Comparison of ENCODE assay signal across 8 mouse cellular contexts in the genomic region with DNA sequence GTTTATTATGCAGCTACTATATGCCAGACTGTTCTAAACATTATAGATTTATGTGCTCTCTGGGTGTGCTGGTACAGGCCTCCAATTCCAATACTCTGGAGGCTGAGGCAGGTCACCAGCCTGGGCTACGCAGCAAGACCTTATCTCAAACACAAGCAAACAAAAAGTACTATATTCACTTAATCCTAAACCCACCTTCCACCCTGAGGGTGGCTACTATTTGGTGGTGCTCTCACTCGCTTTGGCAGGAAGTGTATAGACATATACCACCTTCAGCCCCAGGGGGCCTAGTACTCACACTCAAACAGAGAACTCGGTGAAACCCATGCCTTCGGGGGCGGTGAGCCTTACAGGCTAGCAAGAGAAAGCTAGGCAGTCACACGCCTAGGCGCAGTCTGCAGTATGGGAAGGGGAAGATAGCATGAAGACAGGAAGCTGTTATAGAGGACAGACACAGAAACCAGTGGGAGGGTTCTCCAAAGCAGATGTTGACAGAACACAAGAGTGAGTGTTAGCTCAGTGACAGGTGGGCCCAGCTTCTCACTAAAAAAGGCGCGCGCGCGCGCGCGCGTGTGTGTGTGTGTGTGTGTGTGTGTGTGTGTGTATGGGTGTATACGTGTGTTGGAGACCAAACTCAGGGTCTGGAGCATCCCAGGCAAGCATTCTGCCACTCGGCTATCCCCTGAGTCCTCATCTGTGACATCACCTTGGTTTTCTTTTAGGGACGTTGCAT. TPM values are rescaled to one million over a fixed set of nuclear protein-coding genes. Genes with fewer than 3 reads are reported as not detected.
DNase-seq lines count a peak whose midpoint lies in the region; ATAC-seq and TF ChIP-seq lines count a peak whose summit lies in the region.

A gene (minus strand): TSS at position 346 of the 733 bp plus-strand sequence.

- ATAC-seq in kidney, embryonic 15.5 days (replicated peaks; ENCODE audit: low FRiP score): no peak
- ATAC-seq in hindbrain, embryonic 14.5 days (ENCODE audit: low FRiP score): no peak
- ATAC-seq in liver, embryonic 11.5 days (replicated peaks; ENCODE audit: low FRiP score): 0 out of 2 replicates have a peak, but pooled peaks have one; percentile 20
- ATAC-seq in neutrophil, adult 5-6 weeks (ENCODE audit: extremely low read depth, insufficient number of reproducible peaks, low FRiP score, poor library complexity, severe bottlenecking): peak; percentile 40; the same call in 1 of the 2 replicates

- H3K4me3 ChIP-seq in kidney, embryonic 15.5 days (replicated peaks): no peak within 1 kb of the TSS
- H3K4me3 ChIP-seq in hindbrain, embryonic 14.5 days (replicated peaks; ENCODE audit: low read length): no peak within 1 kb of the TSS
- no peak within 1 kb of the TSS for H3K4me3 ChIP-seq in liver, embryonic 11.5 days (ENCODE audit: low read depth, low read length)

- TF ChIP-seq POLR2A in brain, embryonic 14.5 days (IDR thresholded peaks at IDR 0.05; ENCODE audit: borderline replicate concordance, extremely low read depth, insufficient read depth, insufficient read length, poor library complexity, severe bottlenecking): no peak

- H3K27me3 ChIP-seq in kidney, embryonic 15.5 days: peaks cover 35% of the 10 kb centered on the region
- no peaks in the 10 kb centered on the region for H3K27me3 ChIP-seq in hindbrain, embryonic 14.5 days (ENCODE audit: control insufficient read depth, insufficient read depth, low read length)
- peaks cover 6% of the 10 kb centered on the region; the same call in 1 of the 2 replicates for H3K27me3 ChIP-seq in liver, embryonic 11.5 days (replicated peaks; ENCODE audit: control insufficient read depth, insufficient read depth, low read length)

- no peaks in the 10 kb centered on the region for H3K36me3 ChIP-seq in kidney, embryonic 15.5 days
- H3K36me3 ChIP-seq in hindbrain, embryonic 14.5 days (replicated peaks; ENCODE audit: control insufficient read depth, insufficient read depth): no peaks in the 10 kb centered on the region
- H3K36me3 ChIP-seq in liver, embryonic 11.5 days (ENCODE audit: control insufficient read depth, insufficient read depth, low read length): no peaks in the 10 kb centered on the region

- no peak for DNase-seq in kidney, adult 8-10 months
- DNase-seq in brain, embryonic 14.5 days (ENCODE audit: low read depth): no peak
- DNase-seq in hindbrain, embryonic 14.5 days (ENCODE audit: low spot score): no peak
- DNase-seq in liver, embryonic 11.5 days (ENCODE audit: low spot score): no peak
- no peak for DNase-seq in cerebellum, adult 8-10 months
- DNase-seq in kidney, postnatal 14 days: no peak

- peaks cover 17% of the 10 kb centered on the region for H3K4me1 ChIP-seq in kidney, embryonic 15.5 days
- peaks cover 18% of the 10 kb centered on the region for H3K4me1 ChIP-seq in hindbrain, embryonic 14.5 days (replicated peaks; ENCODE audit: control insufficient read depth, insufficient read depth, low read length)
- peaks cover 12% of the 10 kb centered on the region for H3K4me1 ChIP-seq in liver, embryonic 11.5 days (replicated peaks; ENCODE audit: control insufficient read depth, insufficient read depth, low read length)

- TF ChIP-seq CTCF in brain, embryonic 14.5 days (IDR thresholded peaks at IDR 0.05; ENCODE audit: borderline replicate concordance, extremely low read depth, insufficient read depth, insufficient read length): no peak

- H3K27ac ChIP-seq in kidney, embryonic 15.5 days: no peak within 1 kb of the TSS
- H3K27ac ChIP-seq in hindbrain, embryonic 14.5 days: no peak within 1 kb of the TSS
- no peak within 1 kb of the TSS for H3K27ac ChIP-seq in liver, embryonic 11.5 days (ENCODE audit: low read depth, low read length)

- 85% methylated on average over 19 of the region's 19 CpGs for WGBS in kidney, embryonic 15.5 days
- WGBS in hindbrain, embryonic 14.5 days: 91% methylated on average over 19 of the region's 19 CpGs
- WGBS in liver, embryonic 11.5 days: 73% methylated on average over 19 of the region's 19 CpGs

- H3K9me3 ChIP-seq in kidney, embryonic 15.5 days (replicated peaks): no peaks in the 10 kb centered on the region
- H3K9me3 ChIP-seq in hindbrain, embryonic 14.5 days (ENCODE audit: control insufficient read depth, low read length): no peaks in the 10 kb centered on the region
- no peaks in the 10 kb centered on the region for H3K9me3 ChIP-seq in liver, embryonic 11.5 days (ENCODE audit: control insufficient read depth, low read length)

- no peak within 1 kb of the TSS for H3K4me2 ChIP-seq in kidney, embryonic 15.5 days
- H3K4me2 ChIP-seq in hindbrain, embryonic 14.5 days (replicated peaks): no peak within 1 kb of the TSS
- 0 out of 2 replicates have a peak within 1 kb of the TSS, but pooled peaks have one; percentile 3 for H3K4me2 ChIP-seq in liver, embryonic 11.5 days

- H3K9ac ChIP-seq in kidney, embryonic 15.5 days: no peak within 1 kb of the TSS
- no peak within 1 kb of the TSS for H3K9ac ChIP-seq in hindbrain, embryonic 14.5 days
- H3K9ac ChIP-seq in liver, embryonic 11.5 days (ENCODE audit: low read depth, low read length): no peak within 1 kb of the TSS; the same call in 1 of the 2 replicates

RNA-seq across cellular contexts. Expression of the gene that starts here (rescaled TPM):
- polyA plus RNA-seq in kidney, embryonic 15.5 days (2015; fragmentation: Nextera tagmentation; extraction: Ambion mirVana): 17.9 and 24.3 TPM in 2 replicates
- polyA plus RNA-seq in brain, embryonic 14.5 days (2012; rRNA removed): 93.3 and 122 TPM in 2 replicates
- 82.2 and 99.7 TPM in 2 replicates for polyA plus RNA-seq in hindbrain, embryonic 14.5 days (2014; fragmentation: Nextera tagmentation; extraction: Ambion mirVana)
- 94.0 and 94.9 TPM in 2 replicates for polyA plus RNA-seq in liver, embryonic 11.5 days (2014; fragmentation: Nextera tagmentation; extraction: Ambion mirVana)
- 1,403 and 1,487 TPM in 2 replicates for total RNA-seq in neutrophil, adult 5-6 weeks (2017)

Comparison
In these comparisons a context has a peak if more than half of its experiments do, and no peak if none do; other contexts are left out.
1. ATAC-seq: peak in liver, embryonic 11.5 days (single experiment) and neutrophil, adult 5-6 weeks (single experiment); none in kidney, embryonic 15.5 days (single experiment) and hindbrain, embryonic 14.5 days (single experiment).